Mouse (Mus musculus): ENCODE measurements around the gene Alg2. TPM values are rescaled to one million over a fixed set of nuclear protein-coding genes. Genes with fewer than 3 reads are reported as not detected.

Gene Alg2
- total and polyA plus RNA-seq, 2 experiments = 3.7 to 17.4 TPM

DNA sequence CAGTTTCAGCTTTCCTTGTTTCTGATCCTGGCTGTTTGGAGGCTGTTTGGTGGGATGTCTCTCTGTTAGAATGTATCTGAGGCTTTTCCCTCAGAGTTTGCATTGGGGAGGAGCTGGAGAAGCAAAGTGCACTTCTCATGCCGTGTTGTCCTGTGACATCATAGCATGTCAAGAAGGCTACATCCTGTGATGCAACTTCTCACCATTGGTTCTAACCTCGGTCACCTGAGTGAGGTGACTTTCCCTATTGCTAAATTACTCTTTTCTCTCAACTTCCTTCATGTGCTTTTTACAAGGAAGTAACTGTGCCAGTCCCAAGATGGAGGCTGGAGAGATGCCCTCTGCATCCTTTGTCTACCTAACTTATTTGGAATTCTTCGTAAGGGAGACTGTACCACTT is 25.6 kb downstream of the Alg2 start:
- Histone ChIP-seq H3K4me3 (ENCODE audit: insufficient read depth, low read depth, low read length) (no peak overlapping the region), H3K9ac (ENCODE audit: low read depth, low read length) (no peak overlapping the region), H3K79me2 (ENCODE audit: control insufficient read depth, insufficient read depth, low read length) (no peaks in the 10 kb centered on the region), H3K27me3 (ENCODE audit: control insufficient read depth, insufficient read depth, low read length) (0 out of 2 replicates have a peak, but pooled peaks cover 2% of the 10 kb centered on the region), H3K36me3 (ENCODE audit: control insufficient read depth, insufficient read depth, low read length) (no peaks in the 10 kb centered on the region), H3K27ac (replicated peaks; ENCODE audit: insufficient read depth, low read depth, low read length) (no peak overlapping the region), H3K4me1 (ENCODE audit: control insufficient read depth, insufficient read depth, low read length) (no peaks in the 10 kb centered on the region)
- WGBS = 83% methylated on average over 3 of the region's 3 CpGs
- DNase-seq (ENCODE audit: extremely low read depth, low read depth, low spot score) = no peak
- TF ChIP-seq POLR2A (IDR thresholded peaks at IDR 0.05; ENCODE audit: extremely low read depth, insufficient read depth, low read length) (no peak), CTCF (IDR thresholded peaks at IDR 0.05; ENCODE audit: low read depth, low read length) (no peak)

DNA sequence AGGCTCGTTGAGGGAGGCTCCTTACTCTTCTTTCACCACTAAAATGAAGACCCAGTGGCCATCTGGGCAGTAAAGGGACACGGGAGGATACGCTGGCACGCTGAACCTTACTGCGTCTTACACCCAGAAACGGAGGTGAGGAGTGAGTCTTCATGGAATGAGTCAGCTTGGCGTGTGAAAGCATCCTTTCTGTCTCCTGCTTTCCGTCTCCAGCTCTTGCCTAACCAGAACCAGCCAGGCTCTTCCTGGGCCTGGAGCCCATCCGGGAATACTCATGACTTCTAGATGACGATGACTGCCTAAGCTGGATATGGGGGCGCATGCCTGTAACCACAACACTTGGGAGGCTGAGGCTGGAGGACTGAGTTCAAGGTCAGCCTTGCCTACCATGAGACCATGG is 33.2 kb downstream of the Alg2 start:
- DNase-seq (ENCODE audit: extremely low read depth, low read depth, low spot score) = no peak
- no peak overlapping the region for H3K9ac ChIP-seq (ENCODE audit: low read depth, low read length)
- H3K27me3 ChIP-seq (ENCODE audit: control insufficient read depth, insufficient read depth, low read length) = no peaks in the 10 kb centered on the region
- 92% methylated on average over 11 of the region's 11 CpGs for WGBS
- no peak overlapping the region for H3K27ac ChIP-seq (replicated peaks; ENCODE audit: insufficient read depth, low read depth, low read length)
- H3K4me1 ChIP-seq (ENCODE audit: control insufficient read depth, insufficient read depth, low read length) = peaks cover 2% of the 10 kb centered on the region; the same call in 1 of the 2 replicates
- H3K4me3 ChIP-seq (ENCODE audit: insufficient read depth, low read depth, low read length) = no peak overlapping the region
- no peaks in the 10 kb centered on the region for H3K36me3 ChIP-seq (ENCODE audit: control insufficient read depth, insufficient read depth, low read length)
- no peaks in the 10 kb centered on the region for H3K79me2 ChIP-seq (ENCODE audit: control insufficient read depth, insufficient read depth, low read length)
- no peak for TF ChIP-seq POLR2A (IDR thresholded peaks at IDR 0.05; ENCODE audit: extremely low read depth, insufficient read depth, low read length)
- TF ChIP-seq CTCF (IDR thresholded peaks at IDR 0.05; ENCODE audit: low read depth, low read length) = no peak

DNA sequence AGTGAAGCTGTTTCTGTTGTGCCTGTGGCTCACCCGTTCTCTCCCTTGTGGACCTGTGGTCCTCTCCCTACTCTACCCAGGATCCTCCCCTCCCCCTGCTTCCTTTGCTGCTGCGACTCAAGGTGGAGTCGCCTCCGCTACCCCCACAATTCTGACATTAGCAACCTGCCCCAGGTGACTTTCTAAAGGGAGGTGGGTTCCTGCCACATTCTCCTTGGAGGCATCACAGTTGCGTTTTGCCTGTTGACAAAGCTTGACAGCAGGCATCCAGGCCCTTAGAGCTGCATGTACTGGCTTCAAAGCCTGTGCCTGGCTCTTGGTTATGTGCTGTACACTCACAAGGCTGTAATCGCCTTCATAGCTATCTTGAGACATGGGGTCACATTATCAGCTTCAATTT is 35.2 kb downstream of the Alg2 start:
- no peak overlapping the region for H3K4me3 ChIP-seq (ENCODE audit: insufficient read depth, low read depth, low read length)
- WGBS = 81% methylated on average over 6 of the region's 6 CpGs
- no peak overlapping the region for H3K27ac ChIP-seq (replicated peaks; ENCODE audit: insufficient read depth, low read depth, low read length)
- H3K36me3 ChIP-seq (ENCODE audit: control insufficient read depth, insufficient read depth, low read length) = no peaks in the 10 kb centered on the region
- no peak for DNase-seq (ENCODE audit: extremely low read depth, low read depth, low spot score)
- H3K79me2 ChIP-seq (ENCODE audit: control insufficient read depth, insufficient read depth, low read length) = no peaks in the 10 kb centered on the region
- H3K27me3 ChIP-seq (ENCODE audit: control insufficient read depth, insufficient read depth, low read length) = no peaks in the 10 kb centered on the region
- H3K4me1 ChIP-seq (ENCODE audit: control insufficient read depth, insufficient read depth, low read length) = peaks cover 2% of the 10 kb centered on the region; the same call in 1 of the 2 replicates
- no peak for TF ChIP-seq CTCF (IDR thresholded peaks at IDR 0.05; ENCODE audit: low read depth, low read length)
- no peak for TF ChIP-seq POLR2A (IDR thresholded peaks at IDR 0.05; ENCODE audit: extremely low read depth, insufficient read depth, low read length)
- no peak overlapping the region for H3K9ac ChIP-seq (ENCODE audit: low read depth, low read length)

DNA sequence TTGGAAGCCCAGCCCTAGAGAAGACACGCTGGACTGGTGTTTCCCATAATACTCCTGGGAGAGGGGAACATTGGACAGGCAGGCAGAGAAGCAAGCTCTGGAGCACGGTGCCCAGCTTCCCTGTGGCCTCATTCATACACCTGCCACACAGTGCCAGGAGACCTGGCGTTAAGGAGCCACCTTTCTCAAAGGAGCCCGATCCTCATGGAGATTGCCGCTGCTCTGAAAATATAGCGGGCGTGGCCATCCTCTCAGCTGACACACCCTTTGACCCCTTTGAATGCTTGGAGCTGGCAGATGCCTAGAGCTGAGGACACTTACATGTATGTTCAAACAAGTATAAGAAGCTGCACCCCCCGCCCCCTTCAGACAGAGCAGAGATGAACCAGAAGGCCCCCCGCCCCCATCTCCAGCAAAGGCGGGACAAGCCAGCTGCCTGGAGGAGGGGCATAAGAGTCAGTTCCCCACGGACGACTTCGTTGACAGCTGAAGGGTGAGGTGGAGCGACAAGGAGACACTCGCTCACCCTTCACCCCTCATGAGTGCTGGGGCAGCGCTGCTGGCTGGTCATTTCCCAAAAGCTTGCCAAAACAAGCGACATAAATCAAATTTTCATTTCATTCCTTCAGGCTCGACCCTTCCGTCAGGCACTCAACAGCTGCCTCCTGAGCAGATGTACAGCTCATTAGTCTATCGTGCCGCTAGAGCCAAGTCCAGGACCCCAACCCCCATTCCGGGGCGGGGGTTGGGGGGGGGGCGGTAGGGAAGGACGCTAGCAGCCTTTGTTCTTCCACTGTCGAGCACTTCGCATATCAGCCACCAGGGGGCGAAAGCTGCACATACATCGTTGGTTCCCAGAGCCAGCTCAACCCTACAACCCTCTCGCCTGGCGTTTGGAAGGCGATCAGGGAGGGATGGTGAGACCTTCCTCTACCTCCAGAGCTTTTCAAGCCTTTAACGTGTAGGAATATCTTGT is 36.5 kb downstream of the Alg2 start:
- WGBS = 3% methylated on average over 33 of the region's 33 CpGs
- peak; percentile 35 for DNase-seq (ENCODE audit: extremely low read depth, low read depth, low spot score)

DNA sequence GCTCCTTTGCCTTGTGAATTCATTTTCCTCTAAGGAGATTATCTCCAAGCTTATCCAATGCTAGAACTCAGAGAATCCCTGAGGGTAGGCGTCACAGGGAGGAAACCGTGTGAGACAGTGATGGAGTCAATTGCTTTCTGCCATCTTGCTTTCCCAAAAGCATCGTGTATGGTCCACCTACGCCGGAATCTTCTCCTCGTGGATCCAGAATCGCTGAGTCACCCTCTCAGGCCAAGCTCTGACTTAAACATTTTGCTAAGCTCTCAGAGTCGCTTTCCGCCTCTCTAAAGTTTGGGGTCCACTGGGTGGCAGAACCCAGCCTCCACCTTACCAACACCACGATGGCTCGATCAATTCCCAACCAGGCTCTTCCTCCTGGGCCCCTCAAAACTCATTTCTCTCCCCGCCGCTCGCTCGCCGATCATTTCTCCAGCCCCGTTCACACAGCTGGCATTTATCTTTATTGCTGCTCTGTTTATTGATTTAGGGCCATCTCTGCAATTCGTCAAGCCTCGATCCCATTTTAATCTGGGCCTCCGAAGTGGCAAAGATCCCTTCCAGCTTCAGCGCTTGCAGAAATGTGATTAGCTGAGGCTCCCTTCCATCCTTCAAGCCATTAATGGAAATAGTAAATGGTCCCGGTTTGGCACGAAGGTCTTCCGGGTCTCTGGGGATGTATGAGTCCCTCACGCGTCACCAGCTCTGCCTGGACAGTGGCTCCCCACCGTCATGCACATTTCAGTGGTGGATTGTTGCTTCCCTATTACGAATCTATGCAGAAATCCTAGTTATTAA is 38.4 kb downstream of the Alg2 start:
- no peak overlapping the region for H3K4me3 ChIP-seq (ENCODE audit: insufficient read depth, low read depth, low read length)
- WGBS = 73% methylated on average over 28 of the region's 28 CpGs
- DNase-seq (ENCODE audit: extremely low read depth, low read depth, low spot score) = no peak

More for the DNA sequence above, 36.5 kb downstream of the Alg2 start:
- Histone ChIP-seq H3K4me3 (ENCODE audit: insufficient read depth, low read depth, low read length) (peak overlapping the region; percentile 47), H3K36me3 (ENCODE audit: control insufficient read depth, insufficient read depth, low read length) (no peaks in the 10 kb centered on the region), H3K27me3 (ENCODE audit: control insufficient read depth, insufficient read depth, low read length) (no peaks in the 10 kb centered on the region), H3K27ac (replicated peaks; ENCODE audit: insufficient read depth, low read depth, low read length) (no peak overlapping the region), H3K79me2 (ENCODE audit: control insufficient read depth, insufficient read depth, low read length) (no peaks in the 10 kb centered on the region), H3K9ac (ENCODE audit: low read depth, low read length) (no peak overlapping the region), H3K4me1 (ENCODE audit: control insufficient read depth, insufficient read depth, low read length) (peaks cover 2% of the 10 kb centered on the region; the same call in 1 of the 2 replicates)
- no peak for TF ChIP-seq POLR2A (IDR thresholded peaks at IDR 0.05; ENCODE audit: extremely low read depth, insufficient read depth, low read length)
- peak; percentile 94 for TF ChIP-seq CTCF (IDR thresholded peaks at IDR 0.05; ENCODE audit: low read depth, low read length)

More for the DNA sequence above, 38.4 kb downstream of the Alg2 start:
- Histone ChIP-seq H3K27me3 (ENCODE audit: control insufficient read depth, insufficient read depth, low read length) (no peaks in the 10 kb centered on the region), H3K4me1 (ENCODE audit: control insufficient read depth, insufficient read depth, low read length) (peaks cover 2% of the 10 kb centered on the region; the same call in 1 of the 2 replicates), H3K36me3 (ENCODE audit: control insufficient read depth, insufficient read depth, low read length) (no peaks in the 10 kb centered on the region), H3K9ac (ENCODE audit: low read depth, low read length) (no peak overlapping the region), H3K79me2 (ENCODE audit: control insufficient read depth, insufficient read depth, low read length) (no peaks in the 10 kb centered on the region), H3K27ac (replicated peaks; ENCODE audit: insufficient read depth, low read depth, low read length) (no peak overlapping the region)
- TF ChIP-seq POLR2A (IDR thresholded peaks at IDR 0.05; ENCODE audit: extremely low read depth, insufficient read depth, low read length) (no peak), CTCF (IDR thresholded peaks at IDR 0.05; ENCODE audit: low read depth, low read length) (no peak)

All from liver, adult 2 months (tissue).